Mouse (Mus musculus) frontal cortex, postnatal 25 days (tissue): Measurements from ENCODE around the gene Zfp664.

Experiments
- DNase-seq, 2 experiments: peaks; one replicate each; pipeline ENCODE4 v3.0.0; 2022; ENCODE audit warnings: low spot score in 2 of 2

Zfp664 gene

GRCm38 (mm10) chr5:124872033-124872432 lies 9.5 kb downstream of the Zfp664 start:
- no peak for DNase-seq

GRCm38 (mm10) chr5:124873096-124873495 lies 10.6 kb downstream of the Zfp664 start:
- DNase-seq = no peak

GRCm38 (mm10) chr5:124873890-124874601 lies 11.6 kb downstream of the Zfp664 start:
- DNase-seq = no peak

- DNase-seq = no peak
Measured at GRCm38 (mm10) chr5:124879251-124879650, 16.8 kb downstream of the Zfp664 start.

- DNase-seq = no peak
Measured at GRCm38 (mm10) chr5:124879801-124880200, 17.3 kb downstream of the Zfp664 start.

DNA sequence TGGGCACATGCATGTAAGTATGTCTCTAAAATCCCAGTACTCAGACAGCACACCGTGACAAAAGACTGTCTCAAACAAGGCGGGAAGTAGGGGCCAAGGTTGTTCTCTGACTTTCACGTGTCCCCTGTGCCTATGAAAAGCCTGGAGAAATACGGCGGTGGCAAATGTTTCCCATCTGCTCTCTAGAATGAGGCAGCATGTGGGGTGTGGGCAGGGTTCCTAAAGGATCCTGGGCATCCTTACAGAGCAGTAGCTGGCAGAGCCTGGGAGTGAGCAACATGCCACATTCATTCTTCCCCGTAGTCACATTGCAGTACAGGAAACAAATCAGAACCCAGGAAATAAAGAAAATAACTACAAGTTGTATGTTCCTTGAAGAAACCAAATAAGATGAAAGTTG lies 21.4 kb downstream of the Zfp664 start:
- peak in 1 of 2 experiments; percentile 26 for DNase-seq

GRCm38 (mm10) chr5:124888661-124889060 lies 26.2 kb downstream of the Zfp664 start:
- DNase-seq = no peak

DNA sequence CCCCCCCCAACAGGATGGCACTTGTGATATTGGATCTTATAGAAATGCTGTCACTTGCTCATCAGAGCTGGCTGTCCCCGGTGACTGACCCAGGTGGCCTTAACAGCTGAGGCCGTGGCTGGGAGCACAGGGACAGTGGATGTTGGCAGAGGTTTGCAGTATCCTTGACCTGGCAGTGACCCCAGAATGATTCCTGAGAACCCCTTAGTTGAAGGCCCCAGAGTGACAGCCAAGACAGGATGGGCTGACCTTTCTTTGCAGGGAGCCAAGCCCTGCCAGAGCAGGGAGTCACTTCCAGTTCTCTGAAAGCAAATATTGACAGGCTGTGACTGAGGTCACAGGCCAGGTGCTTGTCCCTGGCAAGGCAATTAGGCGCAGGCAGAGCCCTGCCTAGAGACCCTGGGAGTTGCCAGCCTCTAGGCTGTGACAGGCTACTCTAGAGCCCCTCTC lies 29.5 kb downstream of the Zfp664 start:
- DNase-seq = no peak

DNA sequence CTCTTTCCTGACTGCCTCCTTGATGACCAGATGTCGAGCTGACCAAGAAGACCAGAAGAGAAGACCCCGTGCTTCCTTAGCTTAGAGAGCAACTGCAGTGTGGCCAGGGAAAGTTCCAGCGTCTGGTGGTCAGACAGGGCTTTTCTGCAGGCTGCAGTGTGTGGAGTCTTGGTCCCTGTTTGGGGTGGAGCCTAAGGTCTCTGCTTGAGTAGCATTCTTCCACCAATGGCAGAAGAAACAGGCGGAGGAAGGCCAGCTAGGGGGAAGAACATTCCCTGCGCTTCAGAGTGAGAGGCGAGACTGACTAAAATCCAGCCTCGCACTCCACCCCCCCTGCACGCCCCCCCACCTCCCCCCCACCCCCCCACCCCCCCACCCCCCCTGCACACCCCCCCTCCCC lies 33.6 kb downstream of the Zfp664 start:
- DNase-seq = no peak

- DNase-seq = peak; percentile 81 to 82
Measured at GRCm38 (mm10) chr5:124899945-124900631, 37.6 kb downstream of the Zfp664 start.

DNA sequence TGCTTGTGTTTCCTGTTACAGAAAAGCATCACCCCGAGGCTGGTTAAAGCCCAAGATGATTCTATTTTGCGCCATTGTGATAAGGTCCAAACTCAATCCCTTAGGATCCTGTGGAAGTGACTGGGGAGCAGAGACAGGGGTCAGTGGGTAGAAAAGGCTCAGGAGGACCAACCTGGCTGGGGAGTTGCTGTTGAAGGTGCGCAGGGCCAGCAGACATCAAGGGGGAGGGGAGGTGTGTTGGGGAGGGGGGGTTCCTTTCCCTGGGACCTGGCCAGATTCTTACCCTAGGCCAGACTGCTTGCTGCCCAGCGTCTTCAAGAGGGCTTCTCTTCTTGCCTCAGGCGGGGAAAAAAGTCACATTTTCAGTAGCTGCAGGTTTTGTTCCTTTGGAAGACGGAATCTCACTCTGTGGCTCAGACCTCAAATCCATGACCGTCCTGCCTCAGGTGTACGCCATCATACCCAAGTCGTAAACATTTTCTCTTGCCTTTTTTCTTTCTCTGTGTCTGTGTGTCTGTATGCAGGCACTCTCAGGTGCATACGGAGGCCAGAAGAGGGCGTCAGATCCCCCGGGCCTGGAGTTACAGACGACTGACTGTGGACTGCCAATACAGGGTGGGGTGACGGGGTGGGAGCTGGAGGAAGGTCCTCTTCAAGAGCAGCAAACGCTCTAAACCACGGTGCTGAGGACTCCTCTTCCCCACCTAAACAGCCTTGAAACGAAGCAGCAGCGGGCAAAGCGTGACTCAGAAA lies 38.4 kb downstream of the Zfp664 start:
- DNase-seq = no peak

DNA sequence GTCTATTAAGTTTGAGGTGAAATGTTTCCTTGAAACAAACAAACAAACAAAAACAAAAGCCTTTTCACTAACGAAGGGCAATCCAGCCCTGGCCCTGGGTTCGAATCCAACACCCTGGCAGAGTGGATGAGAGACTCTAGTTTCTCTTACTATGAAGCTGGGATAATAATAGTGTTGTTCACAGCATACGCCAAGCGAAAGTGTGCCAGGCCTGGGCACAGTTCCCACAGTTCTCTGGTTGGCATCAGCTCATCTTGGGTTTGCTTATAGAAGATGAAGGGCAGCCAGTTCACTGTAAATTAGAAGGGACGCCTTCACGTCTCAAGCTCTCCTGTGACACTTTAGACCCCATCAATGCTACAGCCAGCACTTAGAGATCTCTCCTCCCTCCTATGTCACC lies 39.2 kb downstream of the Zfp664 start:
- DNase-seq = peak in 1 of 2 experiments; percentile 28

GRCm38 (mm10) chr5:124902195-124902594 lies 39.7 kb downstream of the Zfp664 start:
- no peak for DNase-seq

DNA sequence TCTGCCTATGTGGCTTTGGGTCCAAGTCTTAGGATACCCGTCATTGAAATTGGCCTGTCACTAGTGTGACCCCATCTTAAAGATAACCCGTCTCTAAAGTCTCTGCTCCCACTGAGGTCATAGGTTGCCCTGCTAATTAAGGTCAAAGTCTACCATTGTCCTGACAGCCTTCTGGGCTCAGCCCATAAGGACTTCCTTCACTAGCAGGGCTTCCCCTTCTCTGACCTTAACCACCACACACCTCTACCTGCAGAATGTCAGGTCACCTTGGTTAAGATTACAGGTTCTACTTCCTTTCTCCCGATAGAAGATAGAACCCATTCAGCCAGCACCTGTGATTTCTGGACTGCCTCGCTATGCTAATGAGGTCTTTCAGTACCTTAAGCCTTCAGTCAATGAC lies 41.4 kb downstream of the Zfp664 start:
- no peak for DNase-seq

- no peak for DNase-seq
Measured at GRCm38 (mm10) chr5:124906890-124907289, 44.4 kb downstream of the Zfp664 start.

DNA sequence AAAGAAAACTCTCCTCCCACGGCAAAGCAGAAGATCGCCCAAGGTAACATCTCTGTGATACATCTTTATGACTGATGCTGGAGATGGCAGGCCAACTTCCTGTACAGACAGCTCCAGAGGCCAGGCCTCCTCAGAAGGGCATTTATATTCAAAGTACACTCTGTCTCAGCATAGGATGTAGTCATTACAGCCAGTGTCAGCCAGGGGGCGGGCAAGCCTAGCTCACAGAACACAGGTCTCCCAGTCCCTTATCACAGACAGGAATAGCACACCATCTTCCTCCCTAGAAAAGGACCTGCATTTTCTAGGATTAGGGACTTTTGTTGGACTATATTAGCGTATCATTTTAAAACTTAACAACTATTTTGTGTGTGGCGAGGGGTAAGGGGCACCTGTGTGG lies 46.4 kb downstream of the Zfp664 start:
- peak; percentile 67 to 79 for DNase-seq

DNA sequence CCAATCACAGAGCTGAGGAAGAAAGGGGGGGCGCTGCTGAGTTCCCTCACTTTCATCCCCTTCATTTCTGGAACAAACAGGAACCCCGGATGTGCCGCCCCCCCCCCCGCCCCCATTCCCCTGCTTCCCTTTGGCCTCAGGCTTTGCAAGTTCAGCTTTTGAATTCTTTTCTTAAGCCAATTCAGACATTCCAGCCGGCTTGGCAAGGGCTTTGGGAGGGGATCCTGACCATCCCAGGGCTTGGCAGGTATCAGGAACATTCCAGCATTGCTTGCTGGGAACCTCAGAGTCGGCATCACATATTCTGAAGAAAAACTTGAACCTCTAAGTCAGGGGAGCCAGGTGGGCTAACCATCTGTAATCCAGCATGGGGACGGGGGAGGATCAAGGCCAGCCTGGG lies 49.8 kb downstream of the Zfp664 start:
- no peak for DNase-seq

DNA sequence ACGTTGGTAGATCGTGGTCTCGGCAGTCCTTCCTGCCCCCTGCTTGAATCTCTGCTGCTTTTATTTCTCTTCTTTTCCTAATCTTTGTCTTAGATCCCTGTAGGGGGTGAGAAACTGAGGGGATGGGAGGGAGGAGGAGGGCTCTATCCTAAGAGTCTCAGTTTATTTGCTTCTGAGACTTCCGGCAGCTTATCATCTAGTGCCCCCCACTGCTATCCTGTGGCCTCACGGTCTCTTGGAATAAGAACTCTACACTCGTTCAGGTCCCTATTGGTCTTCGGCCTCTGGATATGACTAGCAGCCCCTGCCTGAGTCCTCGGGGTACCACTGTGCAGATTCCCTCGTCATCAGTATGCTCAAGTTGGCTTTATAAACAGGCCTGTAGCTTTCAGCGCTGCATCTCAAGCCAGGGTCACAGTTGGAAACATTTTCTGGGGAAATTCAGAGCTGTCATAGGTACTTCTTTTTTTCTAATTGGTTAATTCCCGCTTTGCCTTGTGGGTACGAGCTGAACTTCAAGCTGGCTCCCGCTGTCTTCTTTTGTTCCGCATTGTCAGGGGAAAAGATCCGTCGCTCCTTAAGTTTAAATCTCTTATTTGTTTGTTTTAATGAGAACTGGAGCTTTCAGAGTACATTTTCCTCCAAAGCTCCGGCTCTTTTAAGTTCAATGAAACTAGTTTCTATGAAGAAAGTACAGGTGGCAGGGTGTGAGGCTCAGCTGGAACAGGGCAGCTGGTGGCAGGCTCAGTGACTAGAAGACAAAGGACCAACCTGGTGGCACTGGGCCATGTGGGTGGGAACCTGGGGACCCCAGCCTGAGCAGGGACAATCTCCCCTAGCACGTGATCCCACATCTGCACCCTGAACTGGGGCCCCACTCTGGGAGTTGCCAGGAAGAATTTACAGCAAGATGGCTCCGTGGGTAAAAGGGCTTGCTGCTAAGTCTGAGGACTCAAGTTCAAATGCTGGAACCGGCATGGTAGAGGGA lies 50.7 kb downstream of the Zfp664 start:
- no peak for DNase-seq

- DNase-seq = no peak
Measured at GRCm38 (mm10) chr5:124919798-124920197, 57.3 kb downstream of the Zfp664 start.

GRCm38 (mm10) chr5:124921410-124921809 lies 58.9 kb downstream of the Zfp664 start:
- DNase-seq = no peak
